Mouse (Mus musculus): ENCODE results near the gene Aspscr1.
A peak's percentile ranks its signal among the peaks of the same experiment; 100 is the strongest.

Aspscr1 gene

DNA sequence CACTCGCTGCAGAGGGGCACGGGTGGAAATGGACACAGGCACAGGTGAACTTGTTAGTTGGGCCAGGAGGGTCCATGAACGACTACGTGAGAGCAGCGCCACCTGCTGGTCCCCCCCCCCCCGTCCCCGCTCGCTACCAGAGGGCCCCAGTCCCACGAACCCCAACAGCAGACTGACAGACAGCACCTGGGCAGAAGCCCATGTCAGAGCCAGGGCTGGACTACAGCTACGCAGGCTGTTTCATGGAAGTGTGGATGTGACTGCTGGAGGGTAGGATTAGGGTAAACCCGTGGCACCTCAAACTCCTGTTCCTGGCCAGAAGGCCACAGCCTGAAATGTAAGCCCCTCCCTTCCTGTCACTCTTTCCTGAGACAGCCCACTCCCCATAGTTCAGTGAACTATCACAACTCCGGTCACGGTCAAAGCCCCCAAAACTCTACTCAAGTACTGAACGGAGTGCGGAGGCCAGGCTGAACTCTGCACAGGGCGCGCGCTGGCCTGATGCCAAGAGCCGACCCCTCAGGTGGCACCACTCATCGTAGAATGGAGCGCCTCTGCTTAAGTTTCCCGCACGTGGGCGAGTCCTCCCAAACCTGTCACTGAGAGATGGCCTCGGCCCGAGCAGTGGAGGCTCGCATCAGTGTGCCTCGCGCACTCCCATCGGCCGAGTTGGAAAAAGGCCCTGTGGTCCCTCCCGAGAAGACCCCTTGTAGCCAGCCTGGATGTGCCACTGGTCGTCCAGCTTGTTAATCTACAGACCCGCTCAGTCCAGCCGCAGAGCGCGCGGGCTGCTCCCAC, 40.2 kb downstream of the Aspscr1 start:
- DNase-seq (ENCODE audit: low read depth in 1 of 2, low spot score in 2 of 2), result no peak

GRCm38 (mm10) chr11:120713580-120714518, 41.1 kb downstream of the Aspscr1 start, which contains the start of the genes Cenpx and Lrrc45:
TSS of gene Cenpx (minus strand) at chr11:120713738.
TSS of gene Lrrc45 (plus strand) at chr11:120713925.
- DNase-seq (ENCODE audit: low read depth in 1 of 2, low spot score in 2 of 2), result peak; percentile 92

DNA sequence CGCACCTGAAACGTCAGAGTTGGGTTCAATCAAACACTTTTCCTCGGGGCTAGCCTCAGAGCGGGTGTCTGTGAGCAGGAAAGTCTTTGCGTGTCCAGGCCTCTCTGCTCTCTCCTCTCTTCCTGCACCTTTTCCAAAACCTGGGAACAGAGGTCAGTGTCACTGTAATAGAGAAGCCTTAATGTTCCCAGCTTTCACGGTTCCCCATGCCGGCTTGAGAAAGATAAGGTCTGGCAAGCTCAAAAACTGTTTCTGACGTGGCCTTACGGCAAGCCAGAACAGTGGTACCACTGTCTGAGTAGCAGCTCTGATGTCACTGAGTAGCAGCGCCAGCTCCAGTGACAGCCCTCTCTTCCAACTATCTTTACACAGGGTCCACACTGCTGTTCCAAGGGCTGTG, 41.8 kb downstream of the Aspscr1 start:
- DNase-seq (ENCODE audit: low read depth in 1 of 2, low spot score in 2 of 2), result no peak

GRCm38 (mm10) chr11:120715131-120715530, 42.4 kb downstream of the Aspscr1 start:
- no peak for DNase-seq (ENCODE audit: low read depth in 1 of 2, low spot score in 2 of 2)

GRCm38 (mm10) chr11:120719242-120719641, 46.5 kb downstream of the Aspscr1 start:
- no peak for DNase-seq (ENCODE audit: low read depth in 1 of 2, low spot score in 2 of 2)

- no peak for DNase-seq (ENCODE audit: low read depth in 1 of 2, low spot score in 2 of 2)
Observed at GRCm38 (mm10) chr11:120719841-120720376, 47.1 kb downstream of the Aspscr1 start.

DNA sequence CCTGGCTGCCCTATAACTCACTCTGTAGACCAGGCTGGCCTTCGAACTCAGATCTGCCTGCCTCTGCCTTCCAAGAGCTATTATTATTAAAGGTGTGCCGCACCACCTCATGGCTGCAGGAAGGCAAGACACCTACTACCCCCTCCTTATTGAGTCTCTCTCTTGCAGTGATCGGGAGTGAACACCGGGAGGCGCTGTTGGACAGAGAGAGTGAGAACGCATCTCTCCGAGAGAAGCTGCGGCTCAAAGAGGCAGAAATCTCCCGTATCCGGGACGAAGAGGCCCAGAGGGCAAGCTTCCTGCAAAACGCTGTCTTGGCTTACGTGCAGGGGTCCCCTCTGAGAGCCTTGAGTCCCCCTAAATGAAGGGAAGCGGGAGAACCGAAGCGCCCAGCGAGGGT, 47.7 kb downstream of the Aspscr1 start:
- peak; percentile 77 to 83 for DNase-seq (ENCODE audit: low read depth in 1 of 2, low spot score in 2 of 2)

DNA sequence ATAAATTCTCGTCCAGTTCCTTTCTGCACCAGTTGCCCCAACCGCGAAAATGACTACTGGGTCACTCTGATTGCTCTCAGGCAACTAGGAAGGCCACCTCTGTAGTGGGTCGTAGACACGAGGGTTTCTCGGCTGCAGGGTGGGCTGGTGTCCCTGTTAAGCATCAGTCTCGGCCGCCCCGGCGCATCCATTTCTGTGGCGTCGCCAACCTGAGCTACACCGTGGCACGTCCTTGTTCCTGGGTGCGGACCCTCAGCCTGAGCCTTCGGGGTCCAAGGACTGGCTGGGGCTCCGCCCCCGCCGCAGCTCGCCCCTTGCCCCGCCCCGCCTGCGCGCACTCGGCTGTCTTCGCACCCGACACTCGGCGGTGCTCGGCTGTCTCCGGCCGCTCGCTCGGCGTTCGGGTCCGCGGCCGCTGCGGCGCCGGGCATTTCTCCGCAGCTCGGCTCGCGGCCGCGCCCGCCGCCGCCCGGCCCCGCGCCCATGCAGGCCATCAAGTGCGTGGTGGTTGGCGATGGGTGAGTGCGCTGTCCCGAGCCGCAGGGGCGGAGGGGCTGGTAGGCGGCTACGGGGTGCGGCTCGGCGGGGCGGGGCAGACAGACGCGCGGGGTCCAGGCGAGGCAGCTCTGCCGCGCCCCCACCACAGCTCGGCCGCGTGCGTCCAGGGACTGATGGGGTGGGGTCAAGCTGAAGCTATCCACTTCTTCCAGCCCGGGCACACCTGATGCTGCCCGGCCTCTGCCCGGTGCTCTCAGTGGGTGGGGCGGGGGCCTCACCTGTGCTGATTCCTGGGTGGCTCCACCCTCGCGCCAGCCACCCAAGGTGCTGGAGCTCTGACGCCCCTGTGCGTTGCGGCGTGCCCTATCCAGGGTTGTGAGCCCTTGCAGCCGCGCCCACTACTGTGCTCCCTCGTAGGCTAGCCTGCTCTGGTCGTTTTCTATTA, 48.6 kb downstream of the Aspscr1 start, which contains the start of gene Rac3:
TSS of gene Rac3 (plus strand) at position 347 of the 943 bp plus-strand sequence.
- DNase-seq (ENCODE audit: low read depth in 1 of 2, low spot score in 2 of 2), result no peak

GRCm38 (mm10) chr11:120722067-120722630, 49.4 kb downstream of the Aspscr1 start:
- DNase-seq (ENCODE audit: low read depth in 1 of 2, low spot score in 2 of 2), result no peak

- DNase-seq (ENCODE audit: low read depth in 1 of 2, low spot score in 2 of 2), result no peak
Observed at GRCm38 (mm10) chr11:120722761-120723382, 50.1 kb downstream of the Aspscr1 start.

DNA sequence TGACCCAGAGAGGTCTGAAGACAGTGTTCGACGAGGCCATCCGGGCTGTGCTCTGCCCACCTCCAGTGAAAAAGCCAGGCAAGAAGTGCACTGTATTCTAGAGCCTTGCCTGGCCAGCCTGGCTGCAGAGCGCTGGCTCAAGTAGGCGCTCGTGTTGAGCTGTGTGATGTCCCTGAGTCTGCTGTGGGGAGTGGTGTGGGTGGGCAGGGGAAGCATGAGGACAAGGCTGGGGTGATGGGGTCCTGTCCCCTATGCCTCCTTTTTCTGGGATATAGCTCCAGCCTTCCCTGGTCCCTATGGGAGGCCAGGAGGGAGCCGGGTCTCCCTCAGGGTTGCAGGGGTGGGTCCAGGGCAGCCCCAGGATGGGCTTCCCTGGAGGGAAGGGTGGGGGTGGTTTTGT, 50.7 kb downstream of the Aspscr1 start:
- DNase-seq (ENCODE audit: low read depth in 1 of 2, low spot score in 2 of 2), result no peak

- no peak for DNase-seq (ENCODE audit: low read depth in 1 of 2, low spot score in 2 of 2)
Observed at GRCm38 (mm10) chr11:120726243-120727168, 53.7 kb downstream of the Aspscr1 start.

- DNase-seq (ENCODE audit: low read depth in 1 of 2, low spot score in 2 of 2), result peak; percentile 55 to 73
Observed at GRCm38 (mm10) chr11:120727169-120727527, 54.4 kb downstream of the Aspscr1 start, which contains the start of gene Dcxr. TSS of gene Dcxr (minus strand) at chr11:120727281.

- DNase-seq (ENCODE audit: low read depth in 1 of 2, low spot score in 2 of 2), result no peak
Observed at GRCm38 (mm10) chr11:120727564-120727963, 54.8 kb downstream of the Aspscr1 start.

DNA sequence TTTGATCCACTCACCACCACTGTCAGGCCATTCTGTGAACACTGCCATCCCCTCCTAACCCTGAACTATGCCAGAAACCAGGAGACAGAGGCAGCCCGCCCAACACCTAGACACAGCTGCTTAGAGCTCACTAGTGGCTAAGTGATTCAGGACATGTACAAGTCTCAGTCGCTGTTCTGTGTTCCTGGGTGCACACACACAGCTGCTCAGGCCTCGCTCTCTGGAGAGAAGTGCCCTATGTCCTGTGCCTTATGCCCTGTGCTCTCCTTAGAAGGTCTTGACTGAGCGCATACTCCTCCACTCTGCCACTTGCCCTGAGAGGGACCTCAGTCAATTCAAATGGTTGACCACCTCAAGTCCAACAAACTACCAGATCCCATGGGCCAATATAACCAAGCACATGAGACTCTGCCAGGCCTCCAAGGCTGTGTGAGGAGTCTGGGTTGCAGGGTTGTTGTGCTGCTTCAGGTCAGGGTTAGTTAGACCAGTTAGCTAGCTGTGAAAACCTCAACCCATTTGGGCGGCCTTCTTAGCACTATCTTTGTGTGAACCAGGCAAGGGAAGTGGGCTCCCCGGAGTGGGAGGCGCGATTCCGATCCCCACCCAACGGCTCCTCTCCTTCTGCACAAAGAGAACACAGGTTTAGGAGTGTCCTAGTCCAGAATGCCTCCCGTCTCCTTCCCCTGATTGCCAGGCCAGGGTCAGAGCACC, 55.9 kb downstream of the Aspscr1 start:
- no peak for DNase-seq (ENCODE audit: low read depth in 1 of 2, low spot score in 2 of 2)

- peak in 1 of 2 experiments; percentile 51 for DNase-seq (ENCODE audit: low read depth in 1 of 2, low spot score in 2 of 2)
Observed at GRCm38 (mm10) chr11:120729432-120730050, 56.8 kb downstream of the Aspscr1 start.

DNA sequence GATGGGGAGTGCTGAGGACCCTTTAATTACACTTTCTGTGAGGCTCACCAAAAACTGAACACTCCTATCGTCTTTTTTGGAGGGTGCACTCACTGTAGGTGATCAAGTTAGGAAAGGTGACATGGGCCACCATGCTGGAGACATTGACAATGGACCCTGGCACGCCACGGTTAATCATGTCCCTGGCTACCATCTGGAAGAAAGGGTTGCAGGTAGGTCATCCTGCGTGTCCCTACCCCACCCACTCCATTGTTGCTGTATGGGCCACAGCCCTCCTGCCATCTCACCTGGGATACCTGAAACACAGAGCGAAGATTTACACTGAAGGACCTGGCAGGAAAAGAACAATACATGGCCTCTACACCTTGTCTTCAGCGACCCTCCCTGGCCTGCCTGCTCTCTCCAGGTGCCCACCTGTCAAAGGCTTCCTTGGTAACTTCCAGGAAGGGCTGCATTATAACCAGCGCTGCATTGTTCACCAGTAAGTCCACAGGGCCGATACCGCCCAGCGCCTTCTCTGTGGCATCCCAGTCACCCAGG, 57.6 kb downstream of the Aspscr1 start:
- DNase-seq (ENCODE audit: low read depth in 1 of 2, low spot score in 2 of 2), result no peak
